ENCODE assay signal across 10 mouse cellular contexts in the genomic region with DNA sequence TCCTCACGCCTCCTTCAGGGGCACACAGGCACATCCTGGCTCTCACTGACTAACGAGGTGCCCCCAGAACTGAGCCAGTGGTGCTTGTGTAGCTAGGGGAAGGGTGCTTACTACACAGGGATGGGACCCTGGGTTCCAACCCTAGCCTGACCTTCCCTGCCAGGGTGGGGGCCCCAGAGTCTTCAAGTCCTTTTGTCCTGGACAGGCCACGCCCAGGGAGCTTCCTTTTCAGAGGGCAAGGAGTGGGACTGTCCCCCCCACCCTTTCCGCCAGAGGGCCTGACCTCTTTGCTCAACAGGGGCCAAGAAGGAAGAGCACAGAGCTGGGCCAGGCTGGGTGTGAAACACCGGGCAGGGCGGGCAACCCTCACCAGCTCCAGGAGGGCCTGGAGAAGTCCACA. TPM values are rescaled to one million over a fixed set of nuclear protein-coding genes. Genes with fewer than 3 reads are reported as not detected.
DNase-seq lines count a peak whose midpoint lies in the region; ATAC-seq and TF ChIP-seq lines count a peak whose summit lies in the region.
"Had no signal": no experiment of that assay in that cellular context is flagged by ENCODE, and none has a peak within 500 bp of the region (broad histone marks: within the 10 kb centered on the region; RNA-seq: fewer than 3 reads in every experiment).

No protein-coding gene starts in this region.

- TF ChIP-seq CTCF in small intestine, adult 2 months (IDR thresholded peaks at IDR 0.05; ENCODE audit: extremely low read depth, insufficient read length, insufficient replicate concordance, low read depth, low read length), result no peak

- no peak overlapping the region for H3K27ac ChIP-seq in liver, embryonic 11.5 days (ENCODE audit: low read depth, low read length)
- no peak overlapping the region for H3K27ac ChIP-seq in heart, embryonic 12.5 days (ENCODE audit: poor library complexity, severe bottlenecking)
- peak overlapping the region; percentile 36; the same call in 1 of the 2 replicates for H3K27ac ChIP-seq in small intestine, adult 2 months (ENCODE audit: insufficient read depth, low read depth, low read length)
- H3K27ac ChIP-seq: heart, embryonic 13.5 days; midbrain, embryonic 15.5 days had no signal

- no peak overlapping the region for H3K4me3 ChIP-seq in liver, embryonic 11.5 days (ENCODE audit: low read depth, low read length)
- no peak overlapping the region for H3K4me3 ChIP-seq in heart, embryonic 12.5 days
- H3K4me3 ChIP-seq in small intestine, adult 2 months (ENCODE audit: low read depth, low read length), result no peak overlapping the region
- H3K4me3 ChIP-seq: heart, embryonic 13.5 days; midbrain, embryonic 15.5 days had no signal

- no peaks in the 10 kb centered on the region for H3K27me3 ChIP-seq in liver, embryonic 11.5 days (replicated peaks; ENCODE audit: control insufficient read depth, insufficient read depth, low read length)
- H3K27me3 ChIP-seq in heart, embryonic 12.5 days (replicated peaks), result 0 out of 2 replicates have a peak, but pooled peaks cover 13% of the 10 kb centered on the region
- H3K27me3 ChIP-seq in small intestine, adult 2 months (ENCODE audit: control insufficient read depth, insufficient read depth, low read length), result no peaks in the 10 kb centered on the region
- H3K27me3 ChIP-seq: midbrain, embryonic 15.5 days had no signal

- H3K4me2 ChIP-seq in liver, embryonic 11.5 days, result no peak overlapping the region
- no peak overlapping the region for H3K4me2 ChIP-seq in heart, embryonic 12.5 days
- H3K4me2 ChIP-seq: heart, embryonic 13.5 days; midbrain, embryonic 15.5 days had no signal

- DNase-seq in liver, result peak; percentile 22
- no peak for DNase-seq in liver, embryonic 11.5 days (ENCODE audit: low spot score)
- DNase-seq in kidney, postnatal 36 days, result peak; percentile 85 to 92
- no peak for DNase-seq in thymus, postnatal 25 days
- DNase-seq in urinary bladder, postnatal 4 days (ENCODE audit: low spot score in 2 of 2), result no peak
- no peak for DNase-seq in thymus, postnatal 0 days (ENCODE audit: low spot score)

- peaks cover 3% of the 10 kb centered on the region; the same call in 1 of the 2 replicates for H3K4me1 ChIP-seq in liver, embryonic 11.5 days (replicated peaks; ENCODE audit: control insufficient read depth, insufficient read depth, low read length)
- peaks cover 12% of the 10 kb centered on the region for H3K4me1 ChIP-seq in heart, embryonic 12.5 days (replicated peaks)
- H3K4me1 ChIP-seq in small intestine, adult 2 months (ENCODE audit: control insufficient read depth, insufficient read depth, insufficient read length, low read length), result peaks cover 2% of the 10 kb centered on the region; the same call in 1 of the 2 replicates

- no peaks in the 10 kb centered on the region for H3K36me3 ChIP-seq in liver, embryonic 11.5 days (ENCODE audit: control insufficient read depth, insufficient read depth, low read length)
- H3K36me3 ChIP-seq in heart, embryonic 12.5 days, result no peaks in the 10 kb centered on the region
- H3K36me3 ChIP-seq in small intestine, adult 2 months (ENCODE audit: control insufficient read depth, insufficient read depth, low read length), result no peaks in the 10 kb centered on the region
- H3K36me3 ChIP-seq: heart, embryonic 13.5 days; midbrain, embryonic 15.5 days had no signal

- no peak for TF ChIP-seq POLR2A in small intestine, adult 2 months (IDR thresholded peaks at IDR 0.05; ENCODE audit: low read depth, low read length)

- no peak overlapping the region for H3K9ac ChIP-seq in liver, embryonic 11.5 days (ENCODE audit: low read depth, low read length)
- H3K9ac ChIP-seq in heart, embryonic 12.5 days, result no peak overlapping the region
- H3K9ac ChIP-seq: heart, embryonic 13.5 days; midbrain, embryonic 15.5 days had no signal

- 58% methylated on average over 6 of the region's 6 CpGs for WGBS in liver, embryonic 11.5 days
- WGBS in heart, embryonic 12.5 days, result 69% methylated on average over 6 of the region's 6 CpGs
- 63% methylated on average over 6 of the region's 6 CpGs for WGBS in small intestine, adult 2 months

- ATAC-seq in liver, embryonic 11.5 days (replicated peaks; ENCODE audit: low FRiP score), result no peak; the same call in 1 of the 2 replicates
- peak; percentile 56 for ATAC-seq in heart, embryonic 12.5 days (ENCODE audit: insufficient number of reproducible peaks, low FRiP score)
- ATAC-seq: midbrain, embryonic 15.5 days had no signal

- no peaks in the 10 kb centered on the region for H3K9me3 ChIP-seq in liver, embryonic 11.5 days (ENCODE audit: control insufficient read depth, low read length)
- H3K9me3 ChIP-seq in heart, embryonic 12.5 days (replicated peaks), result no peaks in the 10 kb centered on the region
- H3K9me3 ChIP-seq: heart, embryonic 13.5 days; midbrain, embryonic 15.5 days had no signal

RNA-seq across cellular contexts. Expression of a gene that starts 58.4 kb away (rescaled TPM):
- polyA plus RNA-seq in liver, embryonic 11.5 days (2014; fragmentation: Nextera tagmentation; extraction: Ambion mirVana), result 10.1 and 11.2 TPM in 2 replicates
- polyA plus RNA-seq in heart, embryonic 12.5 days (2016; fragmentation: Nextera tagmentation; extraction: Ambion mirVana), result 9.8 and 10.4 TPM in 2 replicates
- 21.0 and 56.0 TPM in 2 replicates for polyA plus RNA-seq in small intestine, adult 2 months (2012; rRNA removed)
- polyA plus RNA-seq in thymus, postnatal 0 days (2015; fragmentation: Nextera tagmentation; extraction: Ambion mirVana), result 10.5 TPM in 2 replicates

Comparison
In these comparisons a context has a peak if more than half of its experiments do, and no peak if none do; other contexts are left out.
1. DNase-seq: peak in liver (single experiment) and kidney, postnatal 36 days (2 of 2); none in liver, embryonic 11.5 days (single experiment), thymus, postnatal 25 days (single experiment), urinary bladder, postnatal 4 days (0 of 2) and thymus, postnatal 0 days (single experiment).